Mouse (Mus musculus): ENCODE measurements around the gene Apba1.
A peak's percentile ranks its signal among the peaks of the same experiment; 100 is the strongest.

GRCm38 (mm10) chr19:23771971-23772370 is 13.3 kb downstream of the Apba1 start:
- peak; percentile 82 for TF ChIP-seq CTCF (IDR thresholded peaks at IDR 0.05; ENCODE audit: low read depth)
- no peak for TF ChIP-seq EP300 (IDR thresholded peaks at IDR 0.05; ENCODE audit: low read depth)

Data from liver, embryonic 14.5 days (tissue).